Mouse (Mus musculus) midbrain, embryonic 11.5 days (tissue): Measurements from ENCODE around the gene Speg. TPM values are rescaled to one million over a fixed set of nuclear protein-coding genes. Genes with fewer than 3 reads are reported as not detected.
A peak's percentile ranks its signal among the peaks of the same experiment; 100 is the strongest.

Source experiments
- ATAC-seq: fragments of 200-750 bp; cut with Nextera tagmentation; 2 replicates; pipeline ENCODE4 v1.8.0; 2017; ENCODE audit warnings: moderate TSS enrichment, moderate library complexity; ENCODE audit not compliant: low FRiP score
- DNase-seq: peaks from one replicate; pipeline ENCODE4 v3.0.0; 2015; ENCODE audit warnings: low spot score; ENCODE audit errors: missing footprints
- H3K27ac ChIP-seq: fragments of 300-500 bp; sonication (generic); 2 replicates; pipeline ENCODE4 v1.5.1; 2014; ENCODE audit warnings: low read depth, low read length
- H3K27me3 ChIP-seq: fragments of 300-500 bp; sonication (generic); 2 replicates; pipeline ENCODE4 v1.6.1; 2014; ENCODE audit warnings: mild to moderate bottlenecking, low read length, moderate library complexity, mixed read lengths; ENCODE audit not compliant: control insufficient read depth, insufficient read depth
- H3K36me3 ChIP-seq: fragments of 300-500 bp; sonication (generic); 2 replicates; pipeline ENCODE4 v1.6.1; 2014; ENCODE audit warnings: mild to moderate bottlenecking, low read length, moderate library complexity, mixed read lengths; ENCODE audit not compliant: control insufficient read depth, insufficient read depth
- H3K4me1 ChIP-seq: fragments of 300-500 bp; sonication (generic); 2 replicates; pipeline ENCODE4 v1.6.1; 2014; ENCODE audit warnings: low read length; ENCODE audit not compliant: control insufficient read depth, insufficient read depth
- H3K4me2 ChIP-seq: fragments of 300-500 bp; sonication (generic); 2 replicates; pipeline ENCODE4 v1.6.1; 2014; ENCODE audit warnings: mild to moderate bottlenecking, moderate library complexity
- H3K4me3 ChIP-seq: fragments of 300-500 bp; sonication (generic); 2 replicates; pipeline ENCODE4 v1.5.1; 2014; ENCODE audit warnings: low read depth, low read length
- H3K9ac ChIP-seq: fragments of 300-500 bp; sonication (generic); 2 replicates; pipeline ENCODE4 v1.6.1; 2014; ENCODE audit warnings: low read length
- H3K9me3 ChIP-seq: fragments of 300-500 bp; sonication (generic); 2 replicates; pipeline ENCODE4 v1.6.1; 2016; ENCODE audit warnings: low read length; ENCODE audit not compliant: control insufficient read depth
- whole genome bisulfite sequencing: fragments of 180-500 bp; shearing (Covaris S2); extraction: QIAGEN DNeasy Blood & Tissue Kit; methylation state at CpG from one replicate; pipeline ENCODE4 v1.1.7; 2014; 5-methylcytosine and 5-hydroxymethylcytosine counted together
- polyA plus RNA-seq: library from polyadenylated mRNA; unstranded; fragments of >200 nt; fragmentation: Nextera tagmentation; extraction: Ambion mirVana; gene quantifications from 2 replicates; pipeline ENCODE4 v1.2.1, GENCODE M21; 2014

The Speg gene
- polyA plus RNA-seq, 1 experiment from 2014 or later: 15.2 TPM

- no peak overlapping the region for H3K27ac ChIP-seq
- H3K27me3 ChIP-seq: no peaks in the 10 kb centered on the region; the same call in 1 of the 2 replicates
- H3K9ac ChIP-seq: no peak overlapping the region
- no peaks in the 10 kb centered on the region for H3K9me3 ChIP-seq
- DNase-seq: no peak
- H3K36me3 ChIP-seq: peaks cover 27% of the 10 kb centered on the region; the same call in 1 of the 2 replicates
- H3K4me3 ChIP-seq: no peak overlapping the region
- no peak for ATAC-seq
- WGBS: 93% methylated on average over 11 of the region's 11 CpGs
- H3K4me2 ChIP-seq: no peak overlapping the region
- H3K4me1 ChIP-seq: peaks cover 22% of the 10 kb centered on the region
These were observed 101.3 kb downstream of the Speg start for GRCm38 (mm10) chr1:75476441-75476840.

DNA sequence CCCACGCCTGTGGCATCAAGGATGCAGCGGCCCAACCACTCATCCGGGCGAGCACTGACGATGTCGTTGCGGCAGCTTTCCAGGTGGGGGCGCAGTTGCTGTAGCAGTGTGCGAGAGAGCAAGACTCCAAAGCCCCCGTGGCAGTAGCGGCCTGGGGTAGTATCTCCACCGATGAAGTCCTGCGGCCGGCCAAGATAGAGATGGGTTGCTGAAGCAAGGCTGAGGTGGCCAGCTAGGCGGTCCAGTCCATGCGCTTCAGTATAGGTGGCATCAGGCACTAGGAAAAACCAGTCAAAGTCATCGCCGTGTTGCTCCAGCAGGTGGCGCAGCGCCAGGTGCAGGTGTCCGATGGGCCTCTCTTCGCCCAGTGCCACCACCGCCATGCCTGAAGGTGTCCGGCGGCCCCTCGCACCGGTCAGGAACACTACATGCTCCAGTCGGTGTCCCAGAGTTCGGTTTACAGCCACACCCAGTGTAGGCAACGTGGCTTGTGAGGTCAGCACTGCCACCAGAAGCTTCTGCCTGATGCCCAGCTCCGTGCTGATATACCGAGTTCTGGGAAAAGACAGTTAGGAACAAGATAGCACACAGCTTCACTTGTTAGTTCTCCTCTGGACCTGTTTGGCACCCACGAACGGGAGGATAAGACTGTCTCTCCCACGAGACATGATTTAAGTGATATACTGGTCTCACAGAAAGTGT lies 102.3 kb downstream of the Speg start:
- Histone ChIP-seq H3K4me3 (peak overlapping the region; percentile 62), H3K9me3 (no peaks in the 10 kb centered on the region), H3K4me2 (peak overlapping the region; percentile 80), H3K27me3 (peaks cover 5% of the 10 kb centered on the region; the same call in 1 of the 2 replicates), H3K4me1 (peaks cover 22% of the 10 kb centered on the region), H3K27ac (no peak overlapping the region), H3K9ac (no peak overlapping the region), H3K36me3 (peaks cover 25% of the 10 kb centered on the region; the same call in 1 of the 2 replicates)
- WGBS: 13% methylated on average over 35 of the region's 35 CpGs
- ATAC-seq (peak; percentile 5; the same call in 1 of the 2 replicates), DNase-seq (peak; percentile 99)

DNA sequence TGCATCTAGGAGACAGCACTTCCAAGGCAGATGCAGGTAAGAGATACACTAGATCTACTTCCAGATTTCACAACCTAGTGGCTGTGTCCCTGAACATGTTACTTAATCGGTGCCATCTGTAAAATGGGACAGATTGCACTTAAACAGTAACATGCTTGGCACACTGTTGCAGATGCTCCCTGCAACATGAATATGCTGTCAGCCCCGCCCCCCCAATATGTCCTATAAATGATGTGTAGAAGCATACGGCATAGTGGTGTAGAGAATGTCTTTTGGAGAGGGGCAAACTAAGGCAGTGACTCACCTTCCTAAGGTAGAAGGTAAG lies 102.8 kb downstream of the Speg start:
- ATAC-seq: no peak
- peak overlapping the region; percentile 62 for H3K4me3 ChIP-seq
- WGBS: 56% methylated on average over 3 of the region's 3 CpGs
- H3K9me3 ChIP-seq: no peaks in the 10 kb centered on the region
- no peak overlapping the region for H3K27ac ChIP-seq
- H3K27me3 ChIP-seq: peaks cover 9% of the 10 kb centered on the region; the same call in 1 of the 2 replicates
- no peak overlapping the region; the same call in 1 of the 2 replicates for H3K9ac ChIP-seq
- H3K4me1 ChIP-seq: peaks cover 22% of the 10 kb centered on the region
- H3K4me2 ChIP-seq: peak overlapping the region; percentile 80
- no peak for DNase-seq
- peaks cover 22% of the 10 kb centered on the region; the same call in 1 of the 2 replicates for H3K36me3 ChIP-seq

GRCm38 (mm10) chr1:75478497-75478896 lies 103.4 kb downstream of the Speg start:
- ATAC-seq (no peak), DNase-seq (peak; percentile 88)
- Histone ChIP-seq H3K36me3 (peaks cover 20% of the 10 kb centered on the region; the same call in 1 of the 2 replicates), H3K4me2 (peak overlapping the region; percentile 80), H3K4me3 (peak overlapping the region; percentile 62), H3K9ac (peak overlapping the region; percentile 79), H3K27me3 (peaks cover 9% of the 10 kb centered on the region; the same call in 1 of the 2 replicates), H3K4me1 (peaks cover 22% of the 10 kb centered on the region), H3K27ac (peak overlapping the region; percentile 25; the same call in 1 of the 2 replicates), H3K9me3 (no peaks in the 10 kb centered on the region)
- 0% methylated on average over 14 of the region's 25 CpGs for WGBS

DNA sequence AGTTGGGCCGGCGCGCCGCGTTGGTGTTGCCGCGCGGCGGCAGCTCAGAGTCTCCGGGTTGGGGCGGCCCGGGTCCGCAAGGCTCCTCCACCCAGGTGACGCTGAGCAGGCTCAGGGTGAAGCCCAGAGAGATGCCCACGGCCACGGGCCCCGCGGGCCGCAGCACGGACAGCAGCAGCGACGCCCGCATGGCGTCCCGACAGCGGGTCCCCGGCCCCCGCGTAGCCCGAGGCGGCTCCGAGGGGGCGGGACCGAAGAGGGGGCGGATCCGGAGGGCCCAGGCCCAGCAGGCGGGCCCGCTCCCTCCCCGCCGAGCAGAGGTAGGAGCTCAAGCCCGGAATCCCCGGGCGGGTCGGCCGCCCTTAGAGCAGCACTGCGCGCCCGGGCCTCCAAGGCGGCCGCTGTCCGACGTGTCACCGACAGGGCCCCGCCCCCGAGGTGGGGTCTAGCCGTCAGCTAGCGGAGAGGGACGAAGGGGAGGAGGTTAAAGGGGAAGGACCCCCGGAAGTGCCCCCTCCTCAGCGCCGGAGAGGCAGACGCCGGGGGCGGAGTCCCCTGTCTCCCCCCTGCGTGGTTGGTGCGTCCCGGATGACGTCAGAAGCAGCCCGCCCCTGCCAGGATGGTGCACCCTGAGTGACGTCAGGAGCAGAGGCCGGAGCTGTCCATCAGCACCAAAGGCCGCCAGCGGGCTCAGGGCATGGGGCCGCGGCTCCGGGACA lies 104.0 kb downstream of the Speg start, which contains the start of the genes Chpf and Tmem198:
TSS of gene Chpf (minus strand) at position 392 of the 719 bp plus-strand sequence.
TSS of gene Tmem198 (plus strand) at position 617 of the 719 bp plus-strand sequence.
- Histone ChIP-seq H3K9me3 (no peaks in the 10 kb centered on the region), H3K36me3 (peaks cover 20% of the 10 kb centered on the region; the same call in 1 of the 2 replicates), H3K27ac (peak within 1 kb of the TSS; percentile 25; the same call in 1 of the 2 replicates), H3K27me3 (peaks cover 9% of the 10 kb centered on the region; the same call in 1 of the 2 replicates), H3K9ac (peak within 1 kb of the TSS; percentile 79), H3K4me1 (peaks cover 22% of the 10 kb centered on the region), H3K4me2 (peak within 1 kb of the TSS; percentile 80), H3K4me3 (peak within 1 kb of the TSS; percentile 62)
- ATAC-seq (peak; percentile 93), DNase-seq (peak; percentile 100)
- WGBS: 0% methylated on average over 49 of the region's 76 CpGs

- Histone ChIP-seq H3K4me1 (peaks cover 22% of the 10 kb centered on the region), H3K36me3 (peaks cover 18% of the 10 kb centered on the region; the same call in 1 of the 2 replicates), H3K9me3 (no peaks in the 10 kb centered on the region), H3K9ac (peak overlapping the region; percentile 69), H3K4me3 (peak overlapping the region; percentile 62), H3K4me2 (peak overlapping the region; percentile 80), H3K27me3 (peaks cover 13% of the 10 kb centered on the region; the same call in 1 of the 2 replicates), H3K27ac (no peak overlapping the region; the same call in 1 of the 2 replicates)
- DNase-seq: no peak
- 1% methylated on average over 15 of the region's 24 CpGs for WGBS
- peak; percentile 60 for ATAC-seq
These were observed 104.5 kb downstream of the Speg start for GRCm38 (mm10) chr1:75479635-75479989.

GRCm38 (mm10) chr1:75480036-75480435 lies 104.9 kb downstream of the Speg start:
- no peak for DNase-seq

GRCm38 (mm10) chr1:75480735-75481134 lies 105.6 kb downstream of the Speg start:
- H3K4me1 ChIP-seq: peaks cover 22% of the 10 kb centered on the region
- H3K9ac ChIP-seq: no peak overlapping the region
- no peak for ATAC-seq
- 86% methylated on average over 7 of the region's 7 CpGs for WGBS
- H3K9me3 ChIP-seq: no peaks in the 10 kb centered on the region
- DNase-seq: no peak
- peak overlapping the region; percentile 80 for H3K4me2 ChIP-seq
- peaks cover 24% of the 10 kb centered on the region for H3K27me3 ChIP-seq
- H3K36me3 ChIP-seq: peaks cover 8% of the 10 kb centered on the region; the same call in 1 of the 2 replicates
- H3K4me3 ChIP-seq: 0 out of 2 replicates have a peak overlapping the region, but pooled peaks have one; percentile 62
- H3K27ac ChIP-seq: no peak overlapping the region

More at GRCm38 (mm10) chr1:75480036-75480435, 104.9 kb downstream of the Speg start:
- Histone ChIP-seq H3K4me2 (peak overlapping the region; percentile 80), H3K4me3 (peak overlapping the region; percentile 62), H3K4me1 (peaks cover 22% of the 10 kb centered on the region), H3K9me3 (no peaks in the 10 kb centered on the region), H3K27ac (no peak overlapping the region; the same call in 1 of the 2 replicates), H3K36me3 (peaks cover 14% of the 10 kb centered on the region; the same call in 1 of the 2 replicates), H3K27me3 (peaks cover 17% of the 10 kb centered on the region; the same call in 1 of the 2 replicates), H3K9ac (peak overlapping the region; percentile 69)
- no peak for ATAC-seq
- WGBS: 15% methylated on average over 13 of the region's 13 CpGs
